Mouse (Mus musculus) bone marrow, adult 2 months (tissue): Measurements from ENCODE around the gene Tmod4.

Experiments used
- CTCF ChIP-seq: fragments of 200-500 bp; IDR thresholded peaks from 2 replicates; pipeline ENCODE4 v1.5.1; 2011; ENCODE audit warnings: low read length, control low read depth; ENCODE audit not compliant: control insufficient read depth, insufficient read depth
- POLR2A ChIP-seq: fragments of 200-500 bp; IDR thresholded peaks from 2 replicates; pipeline ENCODE4 v1.6.1; 2011; ENCODE audit warnings: low read depth, mild to moderate bottlenecking, control low read depth, low read length, borderline replicate concordance; ENCODE audit not compliant: control insufficient read depth

- TF ChIP-seq POLR2A, result no peak
- TF ChIP-seq CTCF, result no peak
Measured at GRCm38 (mm10) chr3:95100854-95101253, 23.4 kb upstream of the Tmod4 start.
